Mouse (Mus musculus) hematopoietic stem cell, adult 5-6 weeks (primary cell): ENCODE measurements at regions not wholly inside any gene's neighbourhood (a gene's known extent, or its start where the extent isn't known, plus 50 kb on each side); places are given as distances from the start of the nearest gene placed in this dataset.

ENCODE experiments used
- ATAC-seq, 2 experiments: fragments of 125-278 bp in 1 of 2; replicated peaks in 1 of 2; 2 replicates each; pipeline ENCODE4 v1.8.0; 2016 to 2017; ENCODE audit warnings: inconsistent platforms in 2 of 2, mild to moderate bottlenecking in 2 of 2, moderate number of reproducible peaks in 2 of 2, low read depth in 1 of 2, moderate TSS enrichment in 1 of 2; ENCODE audit not compliant: low FRiP score in 2 of 2, poor library complexity in 2 of 2, severe bottlenecking in 2 of 2, insufficient read depth in 1 of 2, low TSS enrichment in 1 of 2

- 0 out of 4 replicates have a peak, but pooled peaks have one; percentile 25 to 46 for ATAC-seq
Observed at GRCm38 (mm10) chr1:137477239-137477638, 517.0 kb upstream of the Nr5a2 start.

- ATAC-seq = no peak
Observed at GRCm38 (mm10) chr1:137474858-137475257, 514.6 kb upstream of the Nr5a2 start.

GRCm38 (mm10) chr1:137473800-137474685, 513.8 kb upstream of the Nr5a2 start:
- ATAC-seq = no peak

- ATAC-seq = no peak
Observed at GRCm38 (mm10) chr1:137464971-137465370, 504.7 kb upstream of the Nr5a2 start.

GRCm38 (mm10) chr1:137461189-137461588, 500.9 kb upstream of the Nr5a2 start:
- no peak for ATAC-seq

- ATAC-seq = no peak
Observed at GRCm38 (mm10) chr1:137453446-137454208, 493.4 kb upstream of the Nr5a2 start.

GRCm38 (mm10) chr1:137452749-137453148, 492.5 kb upstream of the Nr5a2 start:
- no peak for ATAC-seq

- no peak for ATAC-seq
Observed at GRCm38 (mm10) chr1:137446497-137446896, 486.2 kb upstream of the Nr5a2 start.

- ATAC-seq = no peak
Observed at GRCm38 (mm10) chr1:137428110-137428509, 467.9 kb upstream of the Nr5a2 start.

GRCm38 (mm10) chr1:137418388-137418787, 458.1 kb upstream of the Nr5a2 start:
- no peak for ATAC-seq

- no peak for ATAC-seq
Observed at GRCm38 (mm10) chr1:137396736-137397135, 436.5 kb upstream of the Nr5a2 start.

- ATAC-seq = no peak
Observed at GRCm38 (mm10) chr1:137387509-137387908, 427.3 kb upstream of the Nr5a2 start.

- no peak for ATAC-seq
Observed at GRCm38 (mm10) chr1:137378072-137378985, 418.1 kb upstream of the Nr5a2 start.

- ATAC-seq = no peak
Observed at GRCm38 (mm10) chr1:137376685-137377084, 416.4 kb upstream of the Nr5a2 start.

GRCm38 (mm10) chr1:137374641-137375040, 414.4 kb upstream of the Nr5a2 start:
- ATAC-seq = no peak

GRCm38 (mm10) chr1:137373509-137374420, 413.5 kb upstream of the Nr5a2 start:
- no peak for ATAC-seq

- ATAC-seq = no peak
Observed at GRCm38 (mm10) chr1:137372236-137372635, 412.0 kb upstream of the Nr5a2 start.
